Mouse (Mus musculus) cerebral cortex, adult 2 months (tissue): ENCODE results near the gene Cbarp.

Experiments
- WGBS: fragments of 180-500 bp; shearing (Covaris S2); methylation state at CpG from one replicate; pipeline ENCODE4 v1.1.7; 2018; 5-methylcytosine and 5-hydroxymethylcytosine counted together

Gene Cbarp

DNA sequence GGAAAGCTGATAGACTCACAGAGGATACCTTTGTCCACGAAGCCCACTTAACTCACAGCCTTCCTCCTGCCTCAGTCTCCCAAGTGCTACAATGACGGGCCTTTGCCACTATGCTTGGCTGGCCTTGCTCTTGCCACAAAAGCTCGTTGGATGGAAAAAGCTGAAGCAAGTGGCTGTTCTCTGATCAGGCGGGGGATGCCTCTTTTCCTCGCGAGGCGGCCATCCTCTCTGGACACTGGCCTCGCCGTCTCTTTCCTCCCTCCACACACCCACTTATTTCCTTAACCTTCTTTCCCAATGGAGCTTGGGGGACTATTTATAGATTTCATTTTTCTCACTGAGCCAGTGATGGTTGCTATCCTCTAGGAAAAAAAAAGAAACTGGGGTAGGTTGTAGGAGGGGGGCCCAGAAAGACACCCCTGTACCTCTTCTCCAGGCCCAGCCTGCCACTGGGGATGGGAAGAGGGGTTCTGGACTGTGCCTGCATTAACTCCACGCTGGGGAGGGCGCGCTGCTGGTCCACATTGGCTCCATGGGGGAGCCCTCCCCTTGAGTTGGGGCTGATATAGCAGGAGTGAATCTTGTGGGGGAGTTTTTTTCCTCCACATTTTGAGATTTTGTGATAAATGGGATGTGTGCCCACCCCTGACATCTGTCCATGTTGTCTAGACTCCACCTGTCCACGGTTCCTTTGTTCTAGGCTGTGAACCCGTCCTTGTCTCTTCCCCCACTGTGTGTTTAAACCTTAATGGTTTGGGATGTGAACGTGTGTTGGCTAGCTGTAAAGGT lies 16.7 kb upstream of the Cbarp start:
- 27% methylated on average over 15 of the region's 15 CpGs for WGBS

DNA sequence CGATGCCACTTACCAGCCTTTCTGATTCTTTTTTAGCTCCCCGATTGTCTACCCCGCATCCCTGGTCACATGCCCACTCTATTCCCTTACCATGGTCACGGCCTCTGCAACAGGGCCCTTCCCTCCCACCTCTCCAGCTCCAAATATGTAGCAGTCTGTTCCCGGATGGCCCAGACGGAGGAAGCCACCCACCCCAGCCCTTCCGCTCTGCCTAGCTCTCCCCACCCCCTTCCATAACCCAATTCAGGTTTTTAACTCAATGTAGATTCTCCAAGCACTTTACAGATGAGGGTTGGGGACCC lies 16.1 kb upstream of the Cbarp start:
- 27% methylated on average over 7 of the region's 7 CpGs for WGBS

GRCm38 (mm10) chr10:80156002-80156751 lies 15.5 kb upstream of the Cbarp start:
- WGBS, result 52% methylated on average over 29 of the region's 29 CpGs

- 31% methylated on average over 1 of the region's 1 CpGs for WGBS
Observed at GRCm38 (mm10) chr10:80155277-80155676, 14.6 kb upstream of the Cbarp start.

GRCm38 (mm10) chr10:80154384-80154783 lies 13.7 kb upstream of the Cbarp start:
- 64% methylated on average over 7 of the region's 7 CpGs for WGBS

GRCm38 (mm10) chr10:80153713-80154112 lies 13.1 kb upstream of the Cbarp start:
- 69% methylated on average over 19 of the region's 19 CpGs for WGBS

DNA sequence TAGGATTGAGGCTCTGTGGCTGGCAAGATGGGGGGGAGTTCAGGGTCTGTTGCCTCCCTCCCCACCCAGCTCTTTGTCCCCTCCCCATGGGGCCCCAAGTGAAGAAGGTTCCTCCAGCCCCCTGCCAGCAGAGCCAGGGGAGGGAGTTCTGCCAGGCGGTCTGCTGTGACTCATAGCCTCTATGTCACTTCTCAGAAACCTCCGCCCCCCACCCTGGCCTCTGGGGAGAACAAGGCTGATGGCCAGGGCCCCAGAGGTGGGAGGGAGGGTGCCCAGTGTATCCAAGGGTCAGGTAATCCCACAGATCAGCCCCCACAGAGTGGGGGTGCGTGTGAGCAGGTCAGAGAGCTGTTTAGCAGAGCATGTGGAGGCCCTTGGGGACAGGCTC lies 12.2 kb upstream of the Cbarp start:
- 21% methylated on average over 3 of the region's 3 CpGs for WGBS

DNA sequence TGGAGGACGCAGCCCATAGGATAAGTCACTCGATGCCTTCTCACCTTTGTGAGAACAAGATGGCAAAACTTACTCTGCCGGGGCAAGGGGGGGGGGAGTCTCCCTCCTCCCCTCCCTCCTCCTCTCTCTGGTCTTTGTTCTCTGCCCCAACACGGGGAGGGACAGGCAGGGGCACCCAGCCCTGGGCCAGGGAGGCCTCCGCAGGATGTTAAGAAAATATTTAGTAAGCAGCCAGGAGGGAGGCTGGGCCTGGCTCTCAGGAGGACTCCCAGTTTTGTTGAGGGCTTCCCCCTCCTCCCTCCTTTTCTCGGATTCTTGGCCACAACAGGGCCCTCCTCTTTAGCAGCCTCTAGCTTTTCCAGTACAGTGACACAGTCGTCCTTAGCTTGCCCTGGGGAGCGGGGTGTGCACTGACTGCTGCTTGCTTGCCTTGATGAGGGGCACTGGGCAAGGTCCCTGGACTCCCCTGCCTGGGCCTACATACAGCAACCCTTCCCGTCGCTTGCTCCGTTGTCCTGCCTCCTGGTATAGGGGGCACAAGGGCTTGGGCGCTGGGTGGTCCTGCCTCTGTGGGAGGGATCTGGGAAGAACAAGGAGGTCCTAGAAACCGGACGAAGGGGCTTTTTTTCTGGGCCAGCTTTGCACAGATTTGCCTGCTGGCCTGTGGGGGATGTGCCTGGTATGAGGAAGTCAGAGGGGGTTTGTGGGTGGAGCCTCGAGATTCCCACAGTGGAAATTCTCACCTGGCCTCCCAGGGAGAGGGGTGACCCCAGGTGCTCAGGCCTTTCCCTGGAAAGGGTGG lies 11.6 kb upstream of the Cbarp start:
- WGBS, result 13% methylated on average over 15 of the region's 15 CpGs

GRCm38 (mm10) chr10:80151211-80152034 lies 10.8 kb upstream of the Cbarp start:
- WGBS, result 9% methylated on average over 26 of the region's 26 CpGs

DNA sequence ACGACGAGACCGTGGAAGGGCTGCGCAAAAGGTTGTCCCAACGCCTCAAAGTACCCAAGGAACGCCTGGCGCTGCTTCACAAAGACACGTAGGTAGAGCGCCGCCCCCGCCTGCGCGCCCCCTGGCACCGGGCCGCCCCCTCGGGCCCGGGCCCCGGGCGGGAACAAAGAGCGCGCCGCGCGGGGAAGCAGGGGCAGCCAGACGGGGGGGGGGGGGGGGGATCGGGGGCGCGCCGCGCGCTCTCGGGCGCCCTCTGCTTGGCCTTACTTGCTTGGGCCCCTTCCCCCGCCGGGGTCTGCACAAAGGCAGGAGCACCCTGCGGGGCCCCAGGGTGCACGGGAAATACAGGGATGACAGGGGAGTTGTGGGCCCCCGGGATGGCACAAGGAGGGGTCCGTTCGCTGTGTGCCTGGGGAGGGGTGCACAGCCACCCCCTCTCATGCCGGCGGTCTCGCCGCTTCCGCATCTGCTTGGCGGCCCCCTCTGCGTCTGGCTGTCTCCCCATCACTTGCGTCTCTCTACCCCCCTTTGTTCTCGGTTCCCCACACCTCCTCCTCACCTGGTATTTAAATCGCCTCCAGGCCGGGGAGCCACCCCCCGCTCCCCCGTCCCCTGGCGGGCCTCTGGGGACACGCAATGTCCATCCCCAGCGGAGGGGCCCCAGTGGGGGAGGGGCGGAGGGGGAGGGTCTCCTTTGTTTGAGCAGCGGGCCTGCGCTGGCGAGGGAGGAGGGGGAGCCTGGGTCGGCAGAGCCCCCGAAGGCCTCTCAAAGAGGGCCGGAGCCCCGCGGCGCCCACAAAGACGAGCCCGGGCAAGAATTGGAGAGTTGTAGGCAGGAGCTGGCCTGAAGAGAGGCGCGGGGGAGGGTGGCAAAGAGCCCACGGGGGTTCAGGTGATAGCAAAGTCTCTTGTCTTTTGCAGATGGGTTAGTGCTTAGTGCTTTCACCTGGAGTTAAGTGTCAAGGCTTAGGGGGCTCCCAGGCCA lies 9.9 kb upstream of the Cbarp start:
- under 1% methylated on average over 60 of the region's 71 CpGs for WGBS

- under 1% methylated on average over 88 of the region's 88 CpGs for WGBS
Observed at GRCm38 (mm10) chr10:80149291-80150225, 8.9 kb upstream of the Cbarp start.

DNA sequence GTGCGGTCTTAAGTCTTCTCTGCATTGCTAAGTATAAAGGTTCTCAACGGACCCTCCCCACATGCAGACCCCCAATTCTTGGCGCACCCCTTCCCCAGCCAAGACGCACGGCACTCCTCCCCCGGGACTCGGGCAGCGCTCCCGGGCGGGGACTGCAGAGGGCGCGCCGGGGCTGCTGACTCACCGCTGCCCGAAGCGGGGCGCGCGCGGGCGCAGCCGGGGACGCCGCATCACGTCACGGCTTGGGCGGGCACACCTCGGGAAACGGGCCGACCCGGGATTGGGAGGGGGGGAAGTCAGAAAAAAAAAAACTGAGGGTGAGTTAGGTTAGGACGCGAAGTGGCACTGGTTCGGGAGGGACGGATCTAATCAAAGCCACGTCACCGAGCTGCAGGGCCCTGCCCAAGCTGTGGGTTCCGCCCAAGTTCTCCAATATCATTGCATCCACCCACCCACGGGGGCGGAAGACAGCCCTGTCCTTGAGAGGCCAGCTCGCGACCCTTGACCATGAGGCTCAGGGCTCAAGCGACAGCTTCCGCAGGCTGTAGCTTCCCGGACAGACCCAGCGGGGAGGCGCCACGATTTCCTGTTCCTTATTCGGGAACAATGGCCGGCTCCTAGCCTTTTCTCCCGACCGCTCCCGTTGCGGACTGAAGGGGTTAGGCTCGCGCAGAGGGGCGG lies 8.1 kb upstream of the Cbarp start:
- WGBS, result under 1% methylated on average over 57 of the region's 57 CpGs

- WGBS, result under 1% methylated on average over 42 of the region's 42 CpGs
Observed at GRCm38 (mm10) chr10:80147719-80148601, 7.3 kb upstream of the Cbarp start, which contains the start of gene Midn. TSS of gene Midn (plus strand) at chr10:80148272.

DNA sequence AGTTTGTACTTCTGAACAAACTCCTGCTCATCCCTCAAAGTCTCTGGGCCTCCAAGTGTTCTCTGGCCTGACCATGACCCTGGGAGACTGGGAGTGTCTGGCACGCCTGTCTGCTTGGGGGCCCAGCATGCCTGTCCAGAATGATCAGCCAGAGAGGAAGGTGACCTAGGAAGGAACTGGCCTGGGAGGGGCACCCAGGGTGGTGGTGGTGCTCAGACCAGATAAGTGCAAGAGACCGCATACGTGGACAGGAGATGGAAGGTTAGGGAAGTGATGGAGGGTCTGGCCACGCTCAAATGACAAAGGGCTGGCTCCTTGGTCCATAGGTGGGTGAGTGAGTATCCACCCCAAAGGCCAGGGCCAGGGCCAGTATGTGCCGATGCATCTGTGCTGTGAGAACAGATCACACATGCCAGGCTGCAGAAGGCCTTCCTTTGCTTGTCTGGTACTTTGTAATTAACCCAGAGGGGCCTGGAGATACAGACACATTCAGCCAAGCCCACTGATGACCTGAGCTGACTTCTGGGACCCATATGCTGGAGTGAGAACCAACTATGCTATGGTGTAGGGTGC lies 6.6 kb upstream of the Cbarp start:
- 63% methylated on average over 5 of the region's 5 CpGs for WGBS

GRCm38 (mm10) chr10:80146568-80147011 lies 6.0 kb upstream of the Cbarp start:
- WGBS, result 72% methylated on average over 4 of the region's 4 CpGs

GRCm38 (mm10) chr10:80145896-80146295 lies 5.3 kb upstream of the Cbarp start:
- WGBS, result 38% methylated on average over 6 of the region's 6 CpGs
